Mouse (Mus musculus) gastrocnemius, postnatal 14 days (tissue): Measurements from ENCODE around the gene Zdhhc24. TPM values are rescaled to one million over a fixed set of nuclear protein-coding genes. Genes with fewer than 3 reads are reported as not detected.

Source experiments
- DNase-seq: peaks from one replicate; pipeline ENCODE4 v3.0.0; 2021; ENCODE audit warnings: mixed read lengths
- intact Hi-C: fragments of 180-260 bp; cut with DNase I; formaldehyde crosslinking; loops from one replicate; pipeline ENCODE4 v1.15.1; 2025; ENCODE audit warnings: low total_unique reads
- total RNA-seq, 2 experiments: library from RNA; stranded (reverse); gene quantifications; 2 replicates each; pipeline ENCODE4 v1.2.3; 2021

Zdhhc24 gene
- total RNA-seq, 2 experiments from 2014 or later, result 3.3 to 3.7 TPM

DNA sequence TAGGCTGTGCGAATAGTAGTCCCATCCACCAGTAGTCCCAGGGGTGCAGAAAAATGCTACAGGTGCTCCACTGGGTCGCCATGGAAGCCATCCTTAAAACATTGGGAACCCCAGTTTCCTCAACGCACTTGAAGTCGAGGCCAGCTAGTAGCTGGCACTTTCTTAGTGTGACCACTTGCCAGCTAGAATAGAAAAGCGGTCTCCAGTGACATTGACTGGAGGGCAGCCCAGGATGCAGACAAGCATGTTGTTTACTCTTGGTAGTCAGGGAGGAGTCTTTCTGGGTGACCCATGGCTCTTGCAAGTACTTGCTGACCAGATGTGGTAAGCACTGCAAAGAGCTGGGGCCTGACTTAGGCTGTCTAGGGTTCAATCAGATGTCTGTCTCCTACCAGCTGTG, 50.3 kb downstream of the Zdhhc24 start:
- peak; percentile 60 for DNase-seq
- intact Hi-C loops, result no loop called here

Other genes with a start within 250 kb of the Zdhhc24 start
- gene Gm960, start 180.0 kb upstream of the Zdhhc24 start, total RNA-seq, result under 1 TPM; 0.12 to 0.71 TPM
- under 1 TPM; 0.23 to 0.40 TPM for gene Sptbn2, start 167.5 kb upstream of the Zdhhc24 start, total RNA-seq
- gene Rbm4b, start 122.2 kb upstream of the Zdhhc24 start, total RNA-seq, result 1 to 10 TPM; 2.5 to 3.4 TPM
- 10 to 100 TPM; 32.3 to 36.9 TPM for gene Rbm4, start 84.8 kb upstream of the Zdhhc24 start, total RNA-seq
- gene Gm21992, start 67.1 kb upstream of the Zdhhc24 start, total RNA-seq, result 10 to 100 TPM in 1 of 2 experiments, 1 to 10 TPM in 1; 9.0 to 11.9 TPM
- gene Rbm14, start 67.0 kb upstream of the Zdhhc24 start, total RNA-seq, result 10 to 100 TPM; 13.6 to 13.9 TPM
- gene Ccs, start 39.3 kb upstream of the Zdhhc24 start, total RNA-seq, result 10 to 100 TPM; 31.4 to 34.1 TPM
- gene Ccdc87, start 39.3 kb upstream of the Zdhhc24 start, total RNA-seq, result not detected
- gene Ctsf, start 23.5 kb upstream of the Zdhhc24 start, total RNA-seq, result 10 to 100 TPM; 29.5 to 38.2 TPM
- 1,000 to 10,000 TPM; 5,946 to 6,289 TPM for gene Actn3, start 759 bp upstream of the Zdhhc24 start, total RNA-seq
- 1 to 10 TPM; 3.0 to 3.1 TPM for gene Bbs1, start 28.0 kb downstream of the Zdhhc24 start, total RNA-seq
- gene Dpp3, start 49.6 kb downstream of the Zdhhc24 start, total RNA-seq, result 10 to 100 TPM; 25.8 to 28.4 TPM
- under 1 TPM; 0.60 to 0.96 TPM for gene Peli3, start 64.5 kb downstream of the Zdhhc24 start, total RNA-seq
- gene Mrpl11, start 83.5 kb downstream of the Zdhhc24 start, total RNA-seq, result 10 to 100 TPM; 51.5 to 52.3 TPM
- gene Npas4, start 111.6 kb downstream of the Zdhhc24 start, total RNA-seq, result not detected
- 1 to 10 TPM; 4.9 to 6.5 TPM for gene Slc29a2, start 145.2 kb downstream of the Zdhhc24 start, total RNA-seq
- 10 to 100 TPM; 20.4 to 23.7 TPM for gene B4gat1, start 160.2 kb downstream of the Zdhhc24 start, total RNA-seq
- under 1 TPM; 0.43 to 0.89 TPM for gene AC124502.3, start 160.2 kb downstream of the Zdhhc24 start, total RNA-seq
- gene Brms1, start 162.7 kb downstream of the Zdhhc24 start, total RNA-seq, result 10 to 100 TPM; 11.1 to 11.3 TPM
- gene Rin1, start 171.8 kb downstream of the Zdhhc24 start, total RNA-seq, result 1 to 10 TPM in 1 of 2 experiments, under 1 TPM in 1; 0.55 to 1.1 TPM
- gene Cd248, start 189.4 kb downstream of the Zdhhc24 start, total RNA-seq, result 10 to 100 TPM; 23.8 to 43.2 TPM
- gene Tmem151a, start 206.9 kb downstream of the Zdhhc24 start, total RNA-seq, result under 1 TPM; 0.16 to 0.69 TPM
- gene Yif1a, start 209.9 kb downstream of the Zdhhc24 start, total RNA-seq, result 10 to 100 TPM; 43.8 to 47.3 TPM
- gene Cnih2, start 219.9 kb downstream of the Zdhhc24 start, total RNA-seq, result under 1 TPM; 0.14 to 0.40 TPM
- gene Rab1b, start 228.4 kb downstream of the Zdhhc24 start, total RNA-seq, result 100 to 1,000 TPM; 113 to 119 TPM
- 10 to 100 TPM; 32.1 to 34.3 TPM for gene Klc2, start 239.9 kb downstream of the Zdhhc24 start, total RNA-seq